Mouse (Mus musculus) ES-E14 (cell line): Measurements from ENCODE around the gene Alkbh1. TPM values are rescaled to one million over a fixed set of nuclear protein-coding genes. Genes with fewer than 3 reads are reported as not detected.

Experiments
- DNase-seq: peaks from one replicate; pipeline ENCODE4 v3.0.0-alpha.2; 2013; ENCODE audit warnings: low read depth, low spot score
- H3K27ac ChIP-seq: 2 replicates; pipeline ENCODE4 v1.5.1; 2012; ENCODE audit warnings: low read depth, mild to moderate bottlenecking, low read length, moderate library complexity, mixed read lengths; ENCODE audit not compliant: poor library complexity, insufficient read depth, severe bottlenecking
- H3K36me3 ChIP-seq: 2 replicates; pipeline ENCODE4 v1.6.1; 2012; ENCODE audit warnings: mild to moderate bottlenecking, low read length, moderate library complexity, mixed read lengths; ENCODE audit not compliant: control insufficient read depth, poor library complexity, insufficient read depth, severe bottlenecking
- H3K4me1 ChIP-seq, 2 experiments: fragments of 150-350 bp in 1 of 2; sonication (generic) in 1 of 2; 2 replicates each; pipeline ENCODE4 v1.6.1; 2012; ENCODE audit warnings: low read length in 2 of 2, mild to moderate bottlenecking in 1 of 2, mixed read lengths in 1 of 2; ENCODE audit not compliant: control insufficient read depth in 2 of 2, insufficient read depth in 2 of 2, poor library complexity in 1 of 2
- H3K4me3 ChIP-seq, 2 experiments: fragments of 150-350 bp in 1 of 2; sonication (generic) in 1 of 2; 2 replicates each; pipeline ENCODE4 v1.5.1; 2012; ENCODE audit warnings: low read length in 2 of 2, low read depth in 1 of 2, mild to moderate bottlenecking in 1 of 2, mixed read lengths in 1 of 2; ENCODE audit not compliant: insufficient read depth in 1 of 2, poor library complexity in 1 of 2, severe bottlenecking in 1 of 2
- H3K9ac ChIP-seq: 2 replicates; pipeline ENCODE4 v1.6.1; 2012; ENCODE audit warnings: low read depth, mild to moderate bottlenecking, low read length, mixed read lengths; ENCODE audit not compliant: poor library complexity, insufficient read depth, severe bottlenecking
- H3K9me3 ChIP-seq: fragments of 150-350 bp; sonication (generic); 2 replicates; pipeline ENCODE4 v1.6.1; 2012; ENCODE audit warnings: low read depth, mild to moderate bottlenecking, low read length; ENCODE audit not compliant: control insufficient read depth, insufficient read depth
- CHD2 ChIP-seq: IDR thresholded peaks from 2 replicates; pipeline ENCODE4 v1.6.1; 2014; ENCODE audit warnings: mild to moderate bottlenecking, low read depth, low read length, inconsistent platforms
- HCFC1 ChIP-seq: IDR thresholded peaks from 2 replicates; pipeline ENCODE4 v1.6.1; 2012; ENCODE audit warnings: low read length, inconsistent platforms, borderline replicate concordance; ENCODE audit not compliant: insufficient read depth
- MAFK ChIP-seq: IDR thresholded peaks from 2 replicates; pipeline ENCODE4 v1.6.1; 2014; ENCODE audit warnings: mild to moderate bottlenecking, low read depth, low read length, inconsistent platforms; ENCODE audit not compliant: insufficient read depth
- ZC3H11A ChIP-seq: IDR thresholded peaks from 2 replicates; pipeline ENCODE4 v1.6.1; 2012; ENCODE audit warnings: low read depth, mild to moderate bottlenecking, inconsistent platforms, low read length, borderline replicate concordance
- ZNF384 ChIP-seq: IDR thresholded peaks from 2 replicates; pipeline ENCODE4 v1.6.1; 2012; ENCODE audit warnings: low read depth, low read length, inconsistent platforms
- in situ Hi-C, 2 experiments: fragments of 600-800 bp; cut with MboI; formaldehyde crosslinking; loops; one replicate each; pipeline ENCODE4 v1.15.1; 2025; ENCODE audit warnings: low sequenced_read_pairs in 2 of 2, inconsistent platforms in 1 of 2; ENCODE audit not compliant: unreplicated experiment in 2 of 2
- total RNA-seq: library from RNA; depleted of rRNA; stranded (reverse); fragments of 300-350 nt; gene quantifications from 2 replicates; pipeline ENCODE4 v1.2.3, GENCODE M21; 2012; rRNA removed

The Alkbh1 gene
- total RNA-seq, 1 experiment = 90.0 TPM

GRCm38 (mm10) chr12:87385051-87385450 is 58.8 kb downstream of the Alkbh1 start:
- DNase-seq = no peak
- in situ Hi-C loops = no loop called here
- no peak for TF ChIP-seq ZC3H11A
- no peak for TF ChIP-seq HCFC1
- TF ChIP-seq MAFK = no peak
- TF ChIP-seq ZNF384 = no peak
- no peak for TF ChIP-seq CHD2

GRCm38 (mm10) chr12:87381380-87381682 is 62.5 kb downstream of the Alkbh1 start:
- in situ Hi-C loops = no loop called here
- TF ChIP-seq ZC3H11A = no peak
- TF ChIP-seq CHD2 = no peak
- no peak for TF ChIP-seq ZNF384
- no peak for TF ChIP-seq HCFC1
- DNase-seq = no peak

More at GRCm38 (mm10) chr12:87385051-87385450, 58.8 kb downstream of the Alkbh1 start:
- Histone ChIP-seq H3K36me3 (no peaks in the 10 kb centered on the region), H3K9me3 (no peaks in the 10 kb centered on the region), H3K4me3 (no peak overlapping the region), H3K9ac (no peak overlapping the region), H3K27ac (no peak overlapping the region), H3K4me1 (peaks cover 0 to 4% of the 10 kb centered on the region in 2 experiments; a peak in 2 of 4 replicates)

GRCm38 (mm10) chr12:87380586-87381379 is 63.0 kb downstream of the Alkbh1 start:
- H3K9ac ChIP-seq = no peak overlapping the region
- H3K4me1 ChIP-seq = no peaks in the 10 kb centered on the region; a peak in 1 of 4 replicates
- TF ChIP-seq ZNF384 (no peak), ZC3H11A (no peak), MAFK (no peak), HCFC1 (no peak), CHD2 (no peak)
- H3K9me3 ChIP-seq = no peaks in the 10 kb centered on the region
- no peaks in the 10 kb centered on the region for H3K36me3 ChIP-seq
- DNase-seq = no peak
- no peak overlapping the region for H3K27ac ChIP-seq
- in situ Hi-C loops = no loop called here
- H3K4me3 ChIP-seq = no peak overlapping the region

More at GRCm38 (mm10) chr12:87381380-87381682, 62.5 kb downstream of the Alkbh1 start:
- Histone ChIP-seq H3K9ac (no peak overlapping the region), H3K9me3 (no peaks in the 10 kb centered on the region), H3K4me3 (no peak overlapping the region), H3K27ac (no peak overlapping the region), H3K4me1 (peaks cover 0 to 2% of the 10 kb centered on the region in 2 experiments; a peak in 1 of 4 replicates), H3K36me3 (no peaks in the 10 kb centered on the region)

- Histone ChIP-seq H3K4me3 (no peak overlapping the region), H3K9me3 (no peaks in the 10 kb centered on the region), H3K4me1 (no peaks in the 10 kb centered on the region; a peak in 1 of 4 replicates), H3K27ac (no peak overlapping the region), H3K36me3 (no peaks in the 10 kb centered on the region), H3K9ac (no peak overlapping the region)
- in situ Hi-C loops = no loop called here
- no peak for DNase-seq
- no peak for TF ChIP-seq ZC3H11A
- no peak for TF ChIP-seq ZNF384
- TF ChIP-seq HCFC1 = no peak
- TF ChIP-seq MAFK = no peak
- no peak for TF ChIP-seq CHD2
Observed at GRCm38 (mm10) chr12:87379496-87379895, 64.3 kb downstream of the Alkbh1 start.

Other genes with a start within 250 kb of the Alkbh1 start
- 0.37 and 0.98 TPM in 2 replicates for gene Samd15, start 244.3 kb downstream of the Alkbh1 start, total RNA-seq
- gene Tmed8, start 243.6 kb downstream of the Alkbh1 start, total RNA-seq = 8.6 and 10.6 TPM in 2 replicates
- 2.2 and 3.0 TPM in 2 replicates for gene Noxred1, start 205.3 kb downstream of the Alkbh1 start, total RNA-seq
- 29.8 and 36.3 TPM in 2 replicates for gene Vipas39, start 177.8 kb downstream of the Alkbh1 start, total RNA-seq
- 224 and 305 TPM in 2 replicates for gene Ahsa1, start 177.5 kb downstream of the Alkbh1 start, total RNA-seq
- 3.0 and 3.2 TPM in 2 replicates for gene Ism2, start 144.3 kb downstream of the Alkbh1 start, total RNA-seq
- 182 and 221 TPM in 2 replicates for gene Sptlc2, start 55.7 kb downstream of the Alkbh1 start, total RNA-seq
- gene Slirp, start 121 bp downstream of the Alkbh1 start, total RNA-seq = 124 and 175 TPM in 2 replicates
- gene Snw1, start 28.3 kb upstream of the Alkbh1 start, total RNA-seq = 70.3 and 85.1 TPM in 2 replicates
- 6.4 and 8.2 TPM in 2 replicates for gene Gm5788, start 50.7 kb upstream of the Alkbh1 start, total RNA-seq
- 21.0 and 24.1 TPM in 2 replicates for gene Gm8300, start 70.3 kb upstream of the Alkbh1 start, total RNA-seq
- 0.13 TPM in 1 of 2 replicates, not detected in the other for gene Oog1, start 158.7 kb upstream of the Alkbh1 start, total RNA-seq
- gene Gm4027, start 174.9 kb upstream of the Alkbh1 start, total RNA-seq = 22.2 and 29.9 TPM in 2 replicates
- gene Gm16381, start 200.6 kb upstream of the Alkbh1 start, total RNA-seq = not detected in 2 replicates